Mouse (Mus musculus) megakaryocyte, embryonic 14.5 days (primary cell): ENCODE results near the gene Tmem106a.

Experiments used
- FLI1 ChIP-seq: IDR thresholded peaks from 2 replicates; pipeline ENCODE4 v1.6.1; 2012; ENCODE audit warnings: low read length, inconsistent platforms, mixed read lengths
- GATA1 ChIP-seq: IDR thresholded peaks from 3 replicates; pipeline ENCODE4 v1.6.1; 2012; ENCODE audit warnings: mixed read lengths, low read length, inconsistent platforms, borderline replicate concordance

- no peak for TF ChIP-seq GATA1
- no peak for TF ChIP-seq FLI1
These were observed 13.6 kb upstream of the Tmem106a start for GRCm38 (mm10) chr11:101568421-101568820.
